Comparison of ENCODE assay signal across 14 mouse cellular contexts in genomic region chr2:26478685-26479205, GRCm38 (mm10). TPM values are rescaled to one million over a fixed set of nuclear protein-coding genes. Genes with fewer than 3 reads are reported as not detected.
DNase-seq lines count a peak whose midpoint lies in the region; ATAC-seq and TF ChIP-seq lines count a peak whose summit lies in the region.
"Had no signal": no experiment of that assay in that cellular context is flagged by ENCODE, and none has a peak within 500 bp of the region (broad histone marks: within the 10 kb centered on the region; RNA-seq: fewer than 3 reads in every experiment).

No protein-coding gene starts in this region.

- TF ChIP-seq CTCF in midbrain, postnatal 0 days (IDR thresholded peaks at IDR 0.05): no peak

- ATAC-seq in heart, embryonic 15.5 days (replicated peaks; ENCODE audit: insufficient number of reproducible peaks, insufficient read depth, low FRiP score, low read depth): no peak
- peak; percentile 63 for ATAC-seq in forebrain, embryonic 12.5 days (ENCODE audit: low FRiP score)
- ATAC-seq in hindbrain, embryonic 14.5 days (ENCODE audit: low FRiP score): peak; percentile 47; the same call in 1 of the 2 replicates
- ATAC-seq in midbrain, postnatal 0 days (ENCODE audit: low FRiP score): no peak; the same call in 1 of the 2 replicates
- ATAC-seq: intestine, embryonic 16.5 days; liver, embryonic 12.5 days; lung, postnatal 0 days; Patski had no signal

- H3K4me2 ChIP-seq in heart, embryonic 15.5 days: no peak overlapping the region
- H3K4me2 ChIP-seq in forebrain, embryonic 12.5 days: no peak overlapping the region
- H3K4me2 ChIP-seq in hindbrain, embryonic 14.5 days (replicated peaks): no peak overlapping the region
- no peak overlapping the region for H3K4me2 ChIP-seq in midbrain, postnatal 0 days (ENCODE audit: low read depth, low read length, poor library complexity, severe bottlenecking)
- H3K4me2 ChIP-seq: liver, embryonic 12.5 days had no signal

- H3K36me3 ChIP-seq in heart, embryonic 15.5 days: peaks cover 42% of the 10 kb centered on the region
- H3K36me3 ChIP-seq in forebrain, embryonic 12.5 days (replicated peaks): peaks cover 99% of the 10 kb centered on the region
- peaks cover 47% of the 10 kb centered on the region for H3K36me3 ChIP-seq in hindbrain, embryonic 14.5 days (replicated peaks; ENCODE audit: control insufficient read depth, insufficient read depth)
- H3K36me3 ChIP-seq in midbrain, postnatal 0 days (ENCODE audit: insufficient read depth, low read length): peaks cover 14% of the 10 kb centered on the region

- no peaks in the 10 kb centered on the region for H3K27me3 ChIP-seq in heart, embryonic 15.5 days
- H3K27me3 ChIP-seq in forebrain, embryonic 12.5 days: no peaks in the 10 kb centered on the region
- H3K27me3 ChIP-seq in hindbrain, embryonic 14.5 days (ENCODE audit: control insufficient read depth, insufficient read depth, low read length): no peaks in the 10 kb centered on the region
- no peaks in the 10 kb centered on the region for H3K27me3 ChIP-seq in midbrain, postnatal 0 days (ENCODE audit: insufficient read depth, low read length)
- H3K27me3 ChIP-seq: liver, embryonic 12.5 days; Patski had no signal

- peak overlapping the region; percentile 7; the same call in 1 of the 2 replicates for H3K27ac ChIP-seq in heart, embryonic 15.5 days
- peak overlapping the region; percentile 71 for H3K27ac ChIP-seq in forebrain, embryonic 12.5 days
- H3K27ac ChIP-seq in hindbrain, embryonic 14.5 days: no peak overlapping the region
- H3K27ac ChIP-seq in midbrain, postnatal 0 days (ENCODE audit: low read depth, low read length): no peak overlapping the region
- H3K27ac ChIP-seq: liver, embryonic 12.5 days had no signal

- DNase-seq in heart, adult 18-20 months: no peak
- DNase-seq in hindbrain, embryonic 14.5 days (ENCODE audit: low spot score): peak; percentile 51
- peak; percentile 79 for DNase-seq in midbrain, postnatal 0 days (ENCODE audit: low spot score)
- DNase-seq in urinary bladder, postnatal 4 days (ENCODE audit: low spot score in 2 of 2): no peak
- DNase-seq in MN1 (ENCODE audit: low spot score): no peak
- no peak for DNase-seq in layer of hippocampus, postnatal 14 days (ENCODE audit: low spot score in 2 of 2)
- DNase-seq: adrenal gland, adult 2 months; cerebellum, postnatal 14 days had no signal

- WGBS in heart, embryonic 15.5 days: 77% methylated on average over 2 of the region's 2 CpGs
- 82% methylated on average over 2 of the region's 2 CpGs for WGBS in forebrain, embryonic 12.5 days
- WGBS in hindbrain, embryonic 14.5 days: 69% methylated on average over 2 of the region's 2 CpGs
- 68% methylated on average over 2 of the region's 2 CpGs for WGBS in midbrain, postnatal 0 days

- H3K9me3 ChIP-seq in heart, embryonic 15.5 days (replicated peaks): no peaks in the 10 kb centered on the region
- no peaks in the 10 kb centered on the region for H3K9me3 ChIP-seq in forebrain, embryonic 12.5 days
- no peaks in the 10 kb centered on the region for H3K9me3 ChIP-seq in hindbrain, embryonic 14.5 days (ENCODE audit: control insufficient read depth, low read length)
- no peaks in the 10 kb centered on the region for H3K9me3 ChIP-seq in midbrain, postnatal 0 days (ENCODE audit: low read length)
- H3K9me3 ChIP-seq: liver, embryonic 12.5 days had no signal

- peaks cover 33% of the 10 kb centered on the region for H3K4me1 ChIP-seq in heart, embryonic 15.5 days (replicated peaks)
- peaks cover 72% of the 10 kb centered on the region for H3K4me1 ChIP-seq in forebrain, embryonic 12.5 days
- H3K4me1 ChIP-seq in hindbrain, embryonic 14.5 days (replicated peaks; ENCODE audit: control insufficient read depth, insufficient read depth, low read length): peaks cover 47% of the 10 kb centered on the region
- H3K4me1 ChIP-seq in midbrain, postnatal 0 days (ENCODE audit: insufficient read depth, low read length): peaks cover 11% of the 10 kb centered on the region; the same call in 1 of the 2 replicates

- no peak overlapping the region for H3K9ac ChIP-seq in heart, embryonic 15.5 days
- H3K9ac ChIP-seq in forebrain, embryonic 12.5 days: no peak overlapping the region
- no peak overlapping the region for H3K9ac ChIP-seq in hindbrain, embryonic 14.5 days
- H3K9ac ChIP-seq in midbrain, postnatal 0 days (replicated peaks; ENCODE audit: low read length, poor library complexity, severe bottlenecking): no peak overlapping the region
- H3K9ac ChIP-seq: liver, embryonic 12.5 days had no signal

- no peak overlapping the region for H3K4me3 ChIP-seq in heart, embryonic 15.5 days
- no peak overlapping the region for H3K4me3 ChIP-seq in forebrain, embryonic 12.5 days (replicated peaks)
- no peak overlapping the region for H3K4me3 ChIP-seq in hindbrain, embryonic 14.5 days (replicated peaks; ENCODE audit: low read length)
- no peak overlapping the region for H3K4me3 ChIP-seq in midbrain, postnatal 0 days (ENCODE audit: low read depth, low read length)
- H3K4me3 ChIP-seq: liver, embryonic 12.5 days had no signal

RNA-seq across cellular contexts. Expression of gene Sec16a, which starts 33.7 kb away (rescaled TPM):
- polyA plus RNA-seq in heart, embryonic 15.5 days (2015; fragmentation: Nextera tagmentation; extraction: Ambion mirVana): 10.5 and 14.5 TPM in 2 replicates
- 10 to 100 TPM; 38.9 to 39.2 TPM for total RNA-seq in heart, adult 18-20 months (2021)
- polyA plus RNA-seq in forebrain, embryonic 12.5 days (2016; fragmentation: Nextera tagmentation; extraction: Ambion mirVana): 30.0 and 33.9 TPM in 2 replicates
- polyA plus RNA-seq in hindbrain, embryonic 14.5 days (2014; fragmentation: Nextera tagmentation; extraction: Ambion mirVana): 29.1 and 30.0 TPM in 2 replicates
- total RNA-seq in midbrain, postnatal 0 days (2014; rRNA removed): 63.3 and 76.7 TPM in 2 replicates
- 9.9 and 12.6 TPM in 2 replicates for polyA plus RNA-seq in midbrain, postnatal 0 days (2015; fragmentation: Nextera tagmentation; extraction: Ambion mirVana)
- 10 to 100 TPM; 47.2 to 48.3 TPM for total RNA-seq in layer of hippocampus, postnatal 14 days (2021)

RNA-seq across cellular contexts. Expression of gene Notch1, which starts 37.7 kb away (rescaled TPM):
- polyA plus RNA-seq in heart, embryonic 15.5 days (2015; fragmentation: Nextera tagmentation; extraction: Ambion mirVana): 10.8 and 24.2 TPM in 2 replicates
- 10 to 100 TPM; 29.8 to 30.5 TPM for total RNA-seq in heart, adult 18-20 months (2021)
- 49.5 and 61.8 TPM in 2 replicates for polyA plus RNA-seq in forebrain, embryonic 12.5 days (2016; fragmentation: Nextera tagmentation; extraction: Ambion mirVana)
- polyA plus RNA-seq in hindbrain, embryonic 14.5 days (2014; fragmentation: Nextera tagmentation; extraction: Ambion mirVana): 23.3 and 25.6 TPM in 2 replicates
- 48.9 and 65.8 TPM in 2 replicates for total RNA-seq in midbrain, postnatal 0 days (2014; rRNA removed)
- 6.8 and 7.6 TPM in 2 replicates for polyA plus RNA-seq in midbrain, postnatal 0 days (2015; fragmentation: Nextera tagmentation; extraction: Ambion mirVana)
- 10 to 100 TPM; 35.4 to 45.2 TPM for total RNA-seq in layer of hippocampus, postnatal 14 days (2021)

Comparison
In these comparisons a context has a peak if more than half of its experiments do, and no peak if none do; other contexts are left out.
1. ATAC-seq: peak in forebrain, embryonic 12.5 days (single experiment) and hindbrain, embryonic 14.5 days (single experiment); none in heart, embryonic 15.5 days (single experiment) and midbrain, postnatal 0 days (single experiment).
2. H3K27ac ChIP-seq: peak in heart, embryonic 15.5 days (single experiment) and forebrain, embryonic 12.5 days (single experiment); none in hindbrain, embryonic 14.5 days (single experiment) and midbrain, postnatal 0 days (single experiment).
3. DNase-seq: peak in hindbrain, embryonic 14.5 days (single experiment) and midbrain, postnatal 0 days (single experiment); none in heart, adult 18-20 months (0 of 2), urinary bladder, postnatal 4 days (0 of 2), MN1 (single experiment) and layer of hippocampus, postnatal 14 days (0 of 2).